Mouse (Mus musculus) heart, adult 11 months (tissue): ENCODE results near the gene Isx.

Experiments used
- DNase-seq: peaks from one replicate; pipeline ENCODE4 v3.0.0; 2022

The Isx gene

DNA sequence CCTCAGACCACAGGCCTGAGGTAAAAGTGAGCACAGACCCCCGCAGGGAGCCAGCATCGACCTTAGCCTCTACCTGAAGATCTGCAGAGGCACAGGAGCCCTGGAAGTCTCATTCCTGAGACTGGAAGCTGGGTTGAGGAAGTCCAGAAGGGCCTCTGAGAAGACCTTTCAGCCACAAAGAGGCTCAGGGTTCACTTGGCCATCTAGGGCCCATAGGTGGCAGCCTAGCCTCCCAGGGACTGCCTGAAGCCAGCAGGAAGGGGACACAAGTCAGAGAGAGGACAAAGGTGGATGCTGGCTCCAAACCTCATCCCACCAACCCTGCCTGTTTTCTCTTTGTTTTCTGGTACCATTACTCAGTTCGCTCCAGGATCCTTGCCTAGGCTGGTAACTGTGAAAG lies at the start of gene Isx:
Gene Isx (plus strand): TSS at position 234 of the 400 bp plus-strand sequence.
- peak; percentile 40 for DNase-seq

DNA sequence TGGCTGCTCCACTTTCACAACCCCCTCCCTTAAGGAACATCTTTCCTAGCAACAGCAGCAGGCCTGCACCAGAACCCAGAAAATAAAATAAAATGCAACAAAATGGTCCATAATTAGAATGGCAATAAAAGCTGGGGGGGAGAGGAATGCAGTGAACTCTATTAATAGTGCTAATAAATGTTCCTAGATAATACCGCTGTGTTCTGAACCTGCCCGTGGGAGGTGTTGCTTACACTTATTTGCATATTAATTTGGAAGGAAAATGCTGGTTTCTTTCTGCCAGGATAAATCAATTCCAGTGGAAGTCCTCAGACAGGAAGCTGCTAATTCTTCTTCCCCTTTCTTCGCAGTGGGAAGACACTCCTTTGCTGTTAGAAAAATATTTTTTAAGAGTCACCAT lies 45.3 kb upstream of the Isx start:
- DNase-seq, result peak; percentile 13

GRCm38 (mm10) chr8:74831322-74831721 lies 41.7 kb upstream of the Isx start:
- DNase-seq, result peak; percentile 51

DNA sequence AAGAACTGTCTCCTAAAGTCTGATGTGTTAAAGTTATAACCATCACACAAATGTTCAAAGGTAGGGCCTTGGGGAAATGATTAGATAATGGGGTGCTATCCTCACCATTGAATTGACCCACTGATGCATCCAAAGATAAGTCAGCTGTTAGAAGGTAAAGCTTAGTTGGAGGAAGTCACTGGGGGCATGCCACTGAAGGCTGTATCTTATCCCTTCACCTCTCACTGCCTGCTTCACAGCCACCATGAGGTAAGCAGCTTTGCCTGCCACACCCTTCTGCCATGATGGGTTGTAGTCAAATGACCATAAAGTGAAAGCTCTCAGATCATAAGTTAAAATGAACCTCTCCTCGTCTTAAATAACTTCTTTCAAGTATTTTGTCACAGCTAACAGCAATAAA lies 38.7 kb upstream of the Isx start:
- peak; percentile 58 for DNase-seq

DNA sequence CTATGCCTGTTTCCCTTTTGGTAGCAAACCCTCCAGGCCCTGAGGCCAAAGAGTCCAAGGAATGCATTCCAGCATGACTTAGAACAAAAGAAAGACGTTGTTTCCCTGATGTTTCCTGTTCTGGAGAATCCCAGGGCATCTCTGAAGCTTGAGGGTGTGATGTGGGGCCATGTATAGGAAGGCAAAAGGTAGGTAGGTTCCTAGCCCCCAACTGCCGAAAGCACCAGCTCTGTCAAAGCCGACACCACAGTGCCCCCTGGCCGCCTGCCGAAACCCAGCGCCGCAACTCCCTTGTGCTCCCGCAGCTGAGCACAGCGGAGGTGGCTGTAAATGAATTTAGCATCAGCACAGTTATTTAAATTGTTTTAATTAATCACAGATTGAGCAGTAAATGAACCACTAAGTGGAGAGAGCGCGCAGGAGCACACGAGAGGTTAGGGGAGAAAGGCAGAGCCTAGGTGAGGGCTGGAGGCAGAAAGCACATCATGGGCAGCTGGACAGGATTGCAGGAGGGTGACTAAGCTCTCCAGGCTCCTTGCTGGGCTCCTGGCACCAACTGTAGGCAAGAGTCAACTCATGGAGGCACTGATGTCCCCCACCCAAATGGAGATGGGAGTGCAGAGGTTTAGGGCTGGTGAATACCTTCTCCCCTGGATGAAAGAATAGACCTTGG lies 25.5 kb upstream of the Isx start:
- DNase-seq, result peak; percentile 64

DNA sequence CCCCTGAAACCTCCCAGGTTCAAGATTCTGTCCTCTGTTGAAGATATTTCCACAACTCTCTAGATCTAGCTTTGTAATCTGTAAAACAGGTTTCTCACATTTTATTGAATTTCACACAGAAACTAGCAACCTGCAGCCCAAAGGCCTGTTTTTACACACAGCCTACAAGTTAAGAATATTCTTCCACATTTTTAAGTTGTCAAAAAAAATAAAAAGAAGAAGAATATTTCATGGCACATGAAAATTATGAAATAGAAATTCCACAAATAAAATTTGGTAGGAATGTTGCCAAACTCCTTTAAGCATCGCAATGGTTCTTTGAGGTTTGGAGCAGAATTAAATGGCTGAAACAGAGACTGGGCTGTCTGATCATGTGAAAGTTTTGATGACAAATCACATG lies 24.3 kb upstream of the Isx start:
- DNase-seq, result no peak

GRCm38 (mm10) chr8:74850971-74851370 lies 22.0 kb upstream of the Isx start:
- DNase-seq, result peak; percentile 42

- DNase-seq, result peak; percentile 66
Measured at GRCm38 (mm10) chr8:74851837-74852236, 21.1 kb upstream of the Isx start.

DNA sequence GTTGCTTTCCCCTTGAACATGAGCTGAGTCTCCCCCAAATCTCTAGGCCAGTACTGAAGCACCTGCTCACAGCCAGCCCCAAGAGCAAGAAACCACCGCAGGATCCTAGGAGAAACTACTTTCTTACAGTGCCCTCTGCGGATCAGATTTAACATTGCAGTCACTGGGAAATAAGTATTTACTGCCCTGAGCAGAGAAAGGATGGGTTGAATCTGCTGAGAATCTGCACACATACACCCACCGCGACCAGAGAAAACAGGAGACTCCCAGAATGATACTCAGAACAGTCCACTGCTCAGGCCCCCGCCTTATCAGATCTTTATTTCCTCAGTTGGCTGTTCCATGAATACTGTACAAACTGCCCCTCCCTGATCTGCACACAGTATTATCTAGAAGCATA lies 19.5 kb upstream of the Isx start:
- DNase-seq, result peak; percentile 14

DNA sequence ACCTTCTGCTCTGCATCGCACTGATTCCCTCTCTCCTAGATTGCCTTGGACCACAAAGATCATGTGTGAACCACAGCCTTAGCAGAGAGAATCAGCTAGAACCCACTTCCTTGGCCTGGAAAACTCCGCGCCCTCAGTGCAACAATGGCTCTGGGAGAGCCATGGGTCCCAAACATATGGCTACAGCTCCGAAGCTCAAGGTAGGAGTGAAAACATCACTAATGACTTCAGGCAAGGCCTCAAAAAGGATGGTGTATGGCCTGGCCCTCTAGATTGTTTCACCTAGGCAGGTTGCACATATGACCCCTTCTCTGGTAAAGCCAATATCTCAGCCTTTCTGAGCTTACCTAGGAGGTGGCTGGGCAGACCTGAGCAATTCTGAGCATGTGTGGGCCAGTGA lies 18.2 kb upstream of the Isx start:
- peak; percentile 69 for DNase-seq

DNA sequence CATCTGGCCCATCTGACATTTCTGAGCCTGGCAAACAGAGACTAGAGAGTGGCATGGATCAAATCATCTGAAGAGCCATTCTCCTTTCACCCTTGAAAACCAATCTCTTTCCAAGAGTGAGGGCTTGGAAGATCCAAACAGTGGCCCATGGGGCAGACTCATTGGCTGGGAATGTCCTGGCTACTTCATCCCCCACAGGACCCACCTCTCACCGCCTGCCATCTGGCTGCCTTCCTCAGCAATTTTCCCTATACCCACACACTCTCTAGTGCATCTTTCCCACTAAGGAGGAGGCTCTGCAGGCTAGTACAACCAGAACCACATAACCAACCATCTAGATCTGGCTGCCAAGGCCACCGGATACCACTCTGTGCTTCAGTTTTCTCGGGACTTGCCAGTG lies 17.6 kb upstream of the Isx start:
- DNase-seq, result peak; percentile 78

- peak; percentile 33 for DNase-seq
Measured at GRCm38 (mm10) chr8:74859241-74859640, 13.7 kb upstream of the Isx start.

- peak; percentile 70 for DNase-seq
Measured at GRCm38 (mm10) chr8:74860449-74860848, 12.5 kb upstream of the Isx start.

DNA sequence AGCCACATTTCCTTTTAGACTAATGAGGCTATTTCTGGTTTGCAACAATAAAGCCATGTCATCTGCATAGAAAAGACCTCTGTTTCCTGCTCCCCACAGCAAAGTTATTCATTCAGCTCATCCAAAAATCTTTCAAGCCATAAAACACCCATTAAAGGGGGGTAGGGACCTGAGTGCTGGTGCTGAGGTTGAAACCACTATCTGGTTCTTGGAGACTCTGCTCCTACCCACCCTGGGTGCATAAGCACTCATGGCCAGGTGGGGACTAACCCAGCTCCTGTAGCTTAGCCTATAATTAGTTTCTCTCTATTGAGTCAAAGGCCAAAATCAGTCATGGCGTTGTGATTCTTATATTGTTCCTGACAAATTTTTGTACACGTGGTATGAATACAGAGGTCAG lies 10.4 kb upstream of the Isx start:
- DNase-seq, result peak; percentile 78

DNA sequence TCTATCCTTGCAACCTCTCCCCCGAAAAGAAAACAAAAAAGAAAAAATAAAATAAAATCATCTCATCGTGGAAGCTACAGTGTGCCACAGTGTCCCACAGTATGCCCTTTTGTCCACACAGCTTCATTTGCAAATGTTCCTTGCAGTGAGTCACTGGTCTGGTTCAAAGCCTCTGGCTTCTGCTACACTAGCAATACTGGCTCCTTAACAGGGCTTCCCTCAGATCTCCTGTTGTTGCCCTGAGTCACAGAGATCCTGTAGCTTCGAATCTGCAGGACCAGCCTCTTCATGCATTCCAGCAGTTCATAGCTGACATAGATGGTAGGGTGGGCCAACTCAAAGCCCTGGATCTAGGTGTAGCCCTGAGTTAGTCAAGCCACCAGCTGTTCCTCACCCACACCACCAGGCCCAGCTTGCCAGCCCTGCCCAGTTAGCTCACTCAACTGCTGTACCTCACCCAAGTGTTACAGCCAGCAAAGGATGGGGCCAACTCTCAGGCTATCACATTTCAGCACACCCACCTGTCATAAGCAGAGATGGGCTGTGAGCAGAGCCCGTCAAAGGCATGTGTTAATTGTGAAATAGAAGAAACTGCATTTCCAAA lies 2.5 kb upstream of the Isx start:
- DNase-seq, result peak; percentile 88

DNA sequence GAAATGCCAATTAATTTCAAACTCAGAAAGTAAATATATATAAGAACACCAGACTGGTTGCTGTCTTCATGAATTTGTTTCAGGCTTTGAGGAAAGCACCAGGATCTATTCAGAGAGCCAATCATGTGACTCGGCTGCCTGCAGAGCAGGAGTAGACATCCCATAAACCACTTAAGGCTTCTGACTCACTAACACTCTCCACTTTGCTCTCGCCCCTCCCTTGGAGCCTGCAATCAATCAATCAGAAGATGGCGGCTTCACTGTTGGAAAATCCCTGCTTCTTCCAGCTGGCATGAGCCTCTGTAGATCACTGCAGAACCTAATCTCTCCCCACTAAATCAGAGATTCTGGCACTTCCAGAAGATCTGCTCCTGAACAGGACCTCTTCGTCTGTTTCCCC lies 1.3 kb upstream of the Isx start:
- peak; percentile 21 for DNase-seq

DNA sequence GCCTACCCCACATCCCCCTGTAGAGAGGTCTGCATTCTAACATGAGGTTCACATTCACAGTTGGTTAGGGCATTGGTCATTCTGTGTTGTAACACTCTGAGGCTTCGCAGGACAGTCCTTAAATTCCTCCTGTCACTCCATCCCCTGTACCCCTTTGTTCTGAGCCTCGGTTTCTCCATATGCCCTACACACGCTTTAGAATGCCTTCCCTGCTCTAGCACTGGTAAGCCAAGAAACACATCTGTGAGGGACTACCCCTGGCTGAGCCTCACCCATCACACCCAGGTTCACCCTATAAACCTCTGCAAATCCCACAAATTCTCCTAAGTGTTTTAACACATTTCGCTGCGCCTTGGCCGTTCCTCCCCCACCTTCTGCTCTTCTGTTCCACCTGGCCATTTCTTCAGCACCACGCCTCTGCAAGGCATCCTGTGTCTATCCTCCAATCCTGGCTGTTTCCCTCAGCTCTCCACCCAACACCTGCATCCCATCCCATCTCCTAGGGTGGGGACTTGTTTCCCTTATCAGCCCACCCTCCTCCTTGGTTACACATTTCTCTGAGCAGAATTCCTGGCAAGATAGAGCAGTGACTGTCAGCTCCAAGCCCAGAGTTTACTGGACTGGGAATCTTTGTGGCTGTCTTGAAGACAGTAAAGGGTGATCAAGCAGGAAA lies 686 bp upstream of the Isx start:
- DNase-seq, result peak; percentile 86

DNA sequence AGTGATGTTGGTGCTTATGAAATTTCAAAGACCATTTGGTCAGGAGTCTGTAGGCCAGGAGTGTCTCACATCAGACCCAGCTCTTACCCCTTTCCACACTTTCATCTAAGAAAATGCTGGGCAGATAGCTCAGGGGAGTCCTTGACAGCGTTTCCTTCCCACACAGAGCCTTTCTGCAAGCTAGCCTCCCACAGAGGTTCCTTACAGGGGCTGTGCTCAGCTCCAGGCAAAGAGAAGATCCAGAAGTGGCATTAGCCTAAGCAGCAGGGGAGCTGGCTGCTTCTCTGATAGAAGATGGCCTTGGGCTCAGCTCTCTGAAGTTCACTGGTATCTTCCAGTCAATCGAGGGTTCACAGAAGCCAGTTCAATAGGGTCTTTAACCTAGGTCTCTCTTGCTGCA lies 1.6 kb downstream of the Isx start:
- DNase-seq, result no peak

DNA sequence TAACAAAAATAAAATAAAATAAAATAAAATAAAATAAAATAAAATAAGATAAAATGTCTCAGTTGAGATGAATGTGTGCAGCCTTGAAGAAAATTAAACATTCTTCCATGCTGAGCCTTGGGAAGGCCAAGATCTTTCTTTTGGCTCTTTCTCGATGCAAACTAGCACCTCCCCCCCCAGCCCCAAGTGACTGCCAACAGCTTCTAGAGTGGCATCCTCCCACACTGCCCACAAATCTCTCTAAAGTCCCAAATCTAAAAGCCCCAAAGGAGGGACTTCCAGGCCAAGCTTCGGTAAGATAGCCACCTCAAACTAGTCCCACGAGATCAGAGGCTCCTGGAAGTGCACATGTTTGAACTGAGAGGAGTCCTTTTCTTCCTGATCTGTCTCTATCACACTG lies 5.7 kb downstream of the Isx start:
- DNase-seq, result peak; percentile 62

DNA sequence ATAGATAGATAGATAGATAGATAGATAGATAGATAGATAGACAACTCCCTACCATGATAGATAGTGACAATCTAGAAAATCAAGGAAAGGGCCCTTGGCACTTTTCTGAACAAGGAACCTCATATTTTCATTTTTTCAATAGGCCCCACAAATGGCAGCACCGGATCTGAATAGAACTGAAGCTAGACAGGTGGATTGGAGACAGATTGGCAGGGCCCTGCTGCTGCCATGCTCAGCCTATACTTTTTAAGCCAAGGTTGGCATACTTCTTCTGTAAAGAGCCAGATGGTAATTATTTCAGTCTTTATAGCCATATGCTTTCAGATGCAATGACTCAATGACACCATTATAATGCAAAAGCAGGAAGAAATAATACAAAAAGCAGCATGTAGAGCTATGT lies 15.8 kb downstream of the Isx start:
- DNase-seq, result no peak

GRCm38 (mm10) chr8:74891030-74891429 lies 18.1 kb downstream of the Isx start:
- no peak for DNase-seq

DNA sequence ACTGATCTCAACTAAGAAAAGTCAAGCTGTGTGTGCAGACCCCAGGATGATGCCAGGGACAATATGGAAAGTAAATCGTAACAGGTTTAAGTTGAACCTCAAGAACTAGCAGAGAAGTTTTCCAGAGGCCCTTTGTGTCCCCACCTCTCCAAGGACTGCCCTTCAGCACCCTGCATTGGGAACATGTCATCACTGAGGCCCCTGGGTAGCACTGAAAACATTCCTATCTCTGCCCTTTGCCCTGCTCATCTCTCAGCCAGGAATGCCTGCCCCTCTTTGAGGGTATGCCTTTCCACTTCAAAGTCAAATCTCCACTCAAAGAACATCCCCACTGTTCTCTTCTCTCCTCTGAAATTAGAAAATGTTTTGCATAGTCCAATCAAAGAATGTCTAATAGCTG lies 23.3 kb downstream of the Isx start:
- DNase-seq, result no peak

DNA sequence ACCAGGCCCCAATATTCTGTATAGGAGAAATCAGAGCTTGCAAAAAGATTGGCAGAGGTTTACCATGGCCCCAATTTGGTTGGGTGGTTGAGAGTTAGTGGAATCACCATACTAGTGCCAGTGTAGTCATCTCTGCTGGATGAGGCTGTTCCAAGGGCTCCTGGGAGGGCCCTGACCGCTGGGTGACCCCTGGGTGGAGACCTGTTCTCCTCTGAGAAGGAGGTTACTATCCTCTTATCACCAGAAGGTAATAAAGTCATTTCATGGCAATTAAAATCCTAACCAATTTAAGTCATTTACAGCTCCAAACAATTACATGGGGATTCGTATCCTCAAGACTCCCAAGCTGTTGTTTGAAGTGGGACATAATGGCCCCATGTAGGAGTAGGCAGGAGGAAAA lies 24.3 kb downstream of the Isx start:
- no peak for DNase-seq

DNA sequence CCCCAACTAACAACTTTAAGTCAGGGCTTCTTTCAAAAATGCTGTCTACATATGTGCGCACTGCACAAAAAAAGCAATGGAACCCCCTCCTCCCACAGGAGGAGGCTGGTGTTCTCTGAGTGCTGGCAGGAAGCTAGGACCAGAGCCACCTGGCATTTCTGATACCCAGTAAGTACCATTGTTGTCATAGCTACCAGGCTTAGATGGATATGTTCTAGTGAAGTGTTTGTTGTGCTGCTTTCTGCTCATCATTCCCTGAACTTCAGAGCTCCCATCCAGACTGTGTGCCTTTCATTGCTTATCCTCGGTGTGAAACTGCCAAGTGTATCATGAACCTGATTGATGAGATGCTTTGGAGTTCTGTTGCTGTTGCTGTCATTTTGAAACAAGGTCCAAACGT lies 26.8 kb downstream of the Isx start:
- no peak for DNase-seq

DNA sequence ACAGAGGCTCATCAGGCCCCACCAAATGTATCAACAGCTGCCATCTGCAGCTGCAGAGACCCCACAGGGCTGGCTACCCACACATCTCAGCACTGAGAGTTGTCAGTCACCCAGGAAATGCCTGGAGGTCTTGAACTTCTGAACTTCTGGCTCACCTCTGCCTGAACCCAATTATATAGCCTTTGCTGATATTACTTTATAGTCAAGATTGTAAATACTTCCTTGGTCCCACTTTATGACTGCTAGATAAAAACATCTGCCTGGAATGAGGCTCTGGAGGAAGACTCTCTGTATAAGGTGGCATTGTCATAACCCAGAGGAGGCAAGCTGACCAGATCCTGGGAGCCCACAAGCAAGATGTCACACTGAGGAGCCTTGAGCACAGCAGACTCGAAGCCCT lies 28.8 kb downstream of the Isx start:
- DNase-seq, result no peak
